Mouse (Mus musculus): ENCODE measurements around the gene Nxpe2. TPM values are rescaled to one million over a fixed set of nuclear protein-coding genes. Genes with fewer than 3 reads are reported as not detected.

Nxpe2 gene
- polyA plus RNA-seq, 1 experiment from 2014 or later: 1.0 TPM

DNA sequence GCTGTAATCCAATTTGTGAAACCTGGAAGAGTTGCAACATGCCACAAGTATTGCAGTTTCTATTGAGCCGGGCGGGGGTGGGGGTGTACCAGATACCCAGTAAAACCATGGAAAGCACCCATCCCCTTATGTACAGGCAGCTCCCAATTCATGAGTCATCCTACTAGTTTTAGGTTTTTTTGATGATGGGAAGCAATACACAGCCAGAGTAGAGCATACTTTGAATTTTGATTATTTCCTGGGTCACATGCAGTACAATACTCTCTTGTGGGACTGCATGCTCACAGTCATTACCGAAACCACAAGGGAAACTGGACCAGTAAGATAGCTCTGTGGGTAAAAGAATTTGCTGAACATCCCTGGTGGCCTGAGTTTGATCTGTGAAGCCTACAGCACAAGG lies 3.8 kb upstream of the Nxpe2 start:
- no peak for ATAC-seq (ENCODE audit: low read depth)
- Histone ChIP-seq H3K4me3 (ENCODE audit: low read depth, low read length) (no peak overlapping the region), H3K4me2 (ENCODE audit: low read depth, low read length) (no peak overlapping the region), H3K9ac (ENCODE audit: low read depth, low read length) (no peak overlapping the region), H3K4me1 (ENCODE audit: control insufficient read depth, insufficient read depth, low read length) (0 out of 2 replicates have a peak, but pooled peaks cover 6% of the 10 kb centered on the region), H3K9me3 (ENCODE audit: control insufficient read depth, low read length) (no peaks in the 10 kb centered on the region), H3K27ac (replicated peaks; ENCODE audit: low read depth, low read length) (no peak overlapping the region), H3K36me3 (ENCODE audit: control insufficient read depth, insufficient read depth, low read length) (no peaks in the 10 kb centered on the region), H3K27me3 (replicated peaks; ENCODE audit: control insufficient read depth, insufficient read depth, low read length) (no peaks in the 10 kb centered on the region)
- 87% methylated on average over 3 of the region's 3 CpGs for WGBS
- DNase-seq (ENCODE audit: low spot score): no peak

DNA sequence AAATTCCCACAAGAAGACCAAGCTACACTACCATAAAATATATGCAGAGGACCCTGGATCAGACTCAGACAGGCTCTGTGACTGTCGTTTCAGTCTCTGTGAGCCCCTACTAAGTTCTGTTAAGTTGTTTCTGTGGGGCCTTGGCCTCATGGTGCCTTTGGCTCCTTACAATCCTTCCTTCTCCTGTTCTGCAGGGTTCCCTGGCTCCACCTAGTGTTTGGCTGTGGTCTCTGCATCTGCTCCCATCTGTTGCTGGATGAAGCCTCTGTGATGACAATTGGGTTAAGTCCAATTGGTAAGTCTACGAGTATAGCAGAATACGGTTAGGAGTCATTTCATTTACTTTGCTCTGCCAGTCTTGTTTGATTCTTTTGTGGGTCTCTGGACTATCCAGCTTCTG lies 1.5 kb upstream of the Nxpe2 start:
- peak; percentile 70 for DNase-seq (ENCODE audit: low spot score)
- Histone ChIP-seq H3K9ac (ENCODE audit: low read depth, low read length) (no peak overlapping the region), H3K4me3 (ENCODE audit: low read depth, low read length) (no peak overlapping the region), H3K27ac (replicated peaks; ENCODE audit: low read depth, low read length) (no peak overlapping the region), H3K36me3 (ENCODE audit: control insufficient read depth, insufficient read depth, low read length) (no peaks in the 10 kb centered on the region), H3K4me2 (ENCODE audit: low read depth, low read length) (no peak overlapping the region), H3K27me3 (replicated peaks; ENCODE audit: control insufficient read depth, insufficient read depth, low read length) (no peaks in the 10 kb centered on the region), H3K9me3 (ENCODE audit: control insufficient read depth, low read length) (no peaks in the 10 kb centered on the region), H3K4me1 (ENCODE audit: control insufficient read depth, insufficient read depth, low read length) (0 out of 2 replicates have a peak, but pooled peaks cover 6% of the 10 kb centered on the region)
- WGBS: 42% methylated on average over 3 of the region's 3 CpGs
- no peak for ATAC-seq (ENCODE audit: low read depth)

DNA sequence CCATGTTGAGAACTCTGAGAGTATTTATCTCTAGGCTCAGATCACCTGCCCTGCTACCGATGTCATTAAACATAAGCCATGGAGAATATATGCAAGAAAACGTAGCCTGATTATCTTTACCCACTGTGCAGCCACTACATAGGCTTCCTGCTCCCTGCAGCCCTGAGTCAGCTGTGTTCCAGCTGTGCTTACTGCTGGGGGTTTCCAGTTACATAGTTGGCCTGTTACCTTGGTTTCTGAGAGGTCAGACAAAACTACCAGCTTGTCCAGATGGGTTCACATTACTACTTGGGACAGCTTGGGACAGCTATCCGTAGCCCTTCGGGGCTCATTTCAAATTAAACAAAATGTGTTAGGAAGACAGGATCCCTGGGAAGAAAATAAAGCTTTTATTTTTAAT lies 868 bp upstream of the Nxpe2 start:
- Histone ChIP-seq H3K27ac (replicated peaks; ENCODE audit: low read depth, low read length) (no peak overlapping the region), H3K36me3 (ENCODE audit: control insufficient read depth, insufficient read depth, low read length) (no peaks in the 10 kb centered on the region), H3K9ac (ENCODE audit: low read depth, low read length) (no peak overlapping the region), H3K9me3 (ENCODE audit: control insufficient read depth, low read length) (no peaks in the 10 kb centered on the region), H3K4me3 (ENCODE audit: low read depth, low read length) (no peak overlapping the region), H3K4me1 (ENCODE audit: control insufficient read depth, insufficient read depth, low read length) (0 out of 2 replicates have a peak, but pooled peaks cover 6% of the 10 kb centered on the region), H3K27me3 (replicated peaks; ENCODE audit: control insufficient read depth, insufficient read depth, low read length) (no peaks in the 10 kb centered on the region), H3K4me2 (ENCODE audit: low read depth, low read length) (no peak overlapping the region)
- ATAC-seq (ENCODE audit: low read depth): peak; percentile 41; the same call in 1 of the 2 replicates
- WGBS: 28% methylated on average over 4 of the region's 4 CpGs
- DNase-seq (ENCODE audit: low spot score): peak; percentile 51

DNA sequence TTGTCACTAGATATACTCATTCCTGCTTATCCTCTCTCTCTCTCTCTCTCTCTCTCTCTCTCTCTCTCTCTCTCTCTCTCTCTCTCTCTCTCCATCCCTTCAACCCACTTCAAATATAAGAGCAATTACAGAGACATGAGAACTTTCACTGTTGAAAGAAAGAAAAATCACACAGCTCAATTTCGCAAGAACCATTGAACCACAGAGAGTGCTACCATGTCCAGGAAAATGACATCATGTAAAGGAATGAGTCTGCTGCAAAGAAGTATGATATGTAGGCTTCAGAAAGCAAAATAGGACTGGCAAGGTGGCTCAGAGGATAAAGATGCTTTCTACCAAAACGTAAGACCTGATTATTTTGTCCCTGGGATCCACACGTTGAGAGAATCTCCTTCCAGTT lies 7.4 kb downstream of the Nxpe2 start:
- DNase-seq (ENCODE audit: low spot score): no peak
- H3K4me1 ChIP-seq (ENCODE audit: control insufficient read depth, insufficient read depth, low read length): no peaks in the 10 kb centered on the region
- H3K9me3 ChIP-seq (ENCODE audit: control insufficient read depth, low read length): no peaks in the 10 kb centered on the region
- H3K4me2 ChIP-seq (ENCODE audit: low read depth, low read length): no peak overlapping the region
- no peak overlapping the region for H3K4me3 ChIP-seq (ENCODE audit: low read depth, low read length)
- H3K36me3 ChIP-seq (ENCODE audit: control insufficient read depth, insufficient read depth, low read length): no peaks in the 10 kb centered on the region
- no peak overlapping the region for H3K27ac ChIP-seq (replicated peaks; ENCODE audit: low read depth, low read length)
- WGBS: 88% methylated on average over 3 of the region's 3 CpGs
- no peak overlapping the region for H3K9ac ChIP-seq (ENCODE audit: low read depth, low read length)
- no peaks in the 10 kb centered on the region for H3K27me3 ChIP-seq (replicated peaks; ENCODE audit: control insufficient read depth, insufficient read depth, low read length)
- ATAC-seq (ENCODE audit: low read depth): no peak

DNA sequence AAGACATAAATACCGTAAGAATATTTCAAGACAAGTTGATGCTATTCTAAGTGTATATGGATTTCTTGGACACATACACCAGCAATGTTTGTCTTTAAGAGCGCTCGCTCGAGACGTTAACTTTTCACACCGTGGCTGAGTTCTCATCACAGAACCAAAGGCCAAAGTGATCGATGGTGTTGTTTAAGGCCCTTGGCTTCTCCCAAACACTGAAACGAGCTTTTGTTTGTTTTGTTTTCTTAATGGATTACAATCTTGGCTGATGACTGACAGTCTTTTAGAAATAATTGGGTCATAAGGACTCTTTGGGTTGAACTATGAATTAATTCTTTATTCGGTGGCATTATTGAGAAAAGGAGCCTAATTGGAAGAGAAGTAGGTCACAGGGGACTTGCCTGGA lies 7.8 kb downstream of the Nxpe2 start:
- DNase-seq (ENCODE audit: low spot score): no peak
- no peak overlapping the region for H3K27ac ChIP-seq (replicated peaks; ENCODE audit: low read depth, low read length)
- no peak overlapping the region for H3K4me2 ChIP-seq (ENCODE audit: low read depth, low read length)
- WGBS: 85% methylated on average over 9 of the region's 9 CpGs
- no peaks in the 10 kb centered on the region for H3K4me1 ChIP-seq (ENCODE audit: control insufficient read depth, insufficient read depth, low read length)
- no peaks in the 10 kb centered on the region for H3K27me3 ChIP-seq (replicated peaks; ENCODE audit: control insufficient read depth, insufficient read depth, low read length)
- no peak for ATAC-seq (ENCODE audit: low read depth)
- no peaks in the 10 kb centered on the region for H3K9me3 ChIP-seq (ENCODE audit: control insufficient read depth, low read length)
- no peak overlapping the region for H3K9ac ChIP-seq (ENCODE audit: low read depth, low read length)
- H3K4me3 ChIP-seq (ENCODE audit: low read depth, low read length): no peak overlapping the region
- H3K36me3 ChIP-seq (ENCODE audit: control insufficient read depth, insufficient read depth, low read length): no peaks in the 10 kb centered on the region

DNA sequence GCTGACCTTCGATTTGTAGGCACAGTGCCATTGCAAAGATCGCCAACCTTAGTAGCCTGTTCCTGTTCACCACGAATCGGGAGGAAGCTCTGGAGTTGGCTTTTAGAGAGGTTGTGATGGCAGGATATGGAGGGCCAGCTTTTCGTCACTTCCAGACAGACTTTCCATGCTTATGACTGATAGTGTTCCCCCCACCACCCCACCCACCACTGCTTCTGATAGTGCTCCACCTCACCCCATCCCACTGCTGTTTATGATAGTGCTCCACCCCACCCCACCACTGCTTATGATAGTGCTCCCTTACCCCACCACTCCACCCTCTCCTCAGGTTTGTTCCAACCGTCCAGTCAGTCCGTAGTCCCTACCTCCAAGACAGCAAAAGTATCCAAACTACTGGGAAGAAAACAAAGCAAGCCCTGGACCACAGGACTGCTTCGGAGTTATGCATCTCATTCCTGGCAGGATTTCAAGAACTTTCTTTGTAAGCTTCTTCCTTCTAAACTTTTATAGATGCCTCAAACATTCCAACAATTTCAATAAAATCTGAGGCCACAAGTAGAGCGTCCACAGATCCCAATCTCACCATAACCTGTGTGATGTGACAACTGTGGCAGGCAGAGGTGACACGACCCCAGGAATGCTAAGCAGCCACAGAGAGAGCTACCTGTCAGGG lies 12.4 kb downstream of the Nxpe2 start:
- Histone ChIP-seq H3K9ac (ENCODE audit: low read depth, low read length) (no peak overlapping the region), H3K9me3 (ENCODE audit: control insufficient read depth, low read length) (no peaks in the 10 kb centered on the region), H3K27me3 (replicated peaks; ENCODE audit: control insufficient read depth, insufficient read depth, low read length) (no peaks in the 10 kb centered on the region), H3K4me2 (ENCODE audit: low read depth, low read length) (no peak overlapping the region), H3K4me3 (ENCODE audit: low read depth, low read length) (no peak overlapping the region), H3K36me3 (ENCODE audit: control insufficient read depth, insufficient read depth, low read length) (no peaks in the 10 kb centered on the region), H3K27ac (replicated peaks; ENCODE audit: low read depth, low read length) (no peak overlapping the region), H3K4me1 (ENCODE audit: control insufficient read depth, insufficient read depth, low read length) (no peaks in the 10 kb centered on the region)
- WGBS: 80% methylated on average over 10 of the region's 10 CpGs
- DNase-seq (ENCODE audit: low spot score) (no peak), ATAC-seq (ENCODE audit: low read depth) (no peak)

DNA sequence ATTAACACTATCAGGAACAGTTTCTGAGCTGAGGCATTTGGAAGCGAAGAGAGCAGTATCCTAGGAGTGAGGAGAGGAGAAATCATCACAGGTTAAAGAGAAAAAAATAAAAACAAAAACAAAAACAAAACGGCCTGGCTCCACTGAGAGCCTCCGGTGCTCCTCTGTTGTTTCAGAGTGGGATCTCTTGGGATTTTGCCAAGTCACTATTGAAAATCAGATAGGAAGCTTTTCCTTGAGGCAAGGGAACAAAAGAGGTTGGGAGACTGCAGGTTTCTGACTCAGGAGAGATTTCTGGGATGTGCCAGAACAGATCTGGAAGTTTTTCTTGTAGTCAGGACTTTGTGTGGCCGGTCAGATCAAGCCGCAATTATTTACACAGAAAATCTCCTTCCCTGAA lies 13.7 kb downstream of the Nxpe2 start:
- Histone ChIP-seq H3K4me3 (ENCODE audit: low read depth, low read length) (no peak overlapping the region), H3K9ac (ENCODE audit: low read depth, low read length) (no peak overlapping the region), H3K4me2 (ENCODE audit: low read depth, low read length) (no peak overlapping the region), H3K36me3 (ENCODE audit: control insufficient read depth, insufficient read depth, low read length) (no peaks in the 10 kb centered on the region), H3K4me1 (ENCODE audit: control insufficient read depth, insufficient read depth, low read length) (no peaks in the 10 kb centered on the region), H3K27ac (replicated peaks; ENCODE audit: low read depth, low read length) (no peak overlapping the region), H3K27me3 (replicated peaks; ENCODE audit: control insufficient read depth, insufficient read depth, low read length) (no peaks in the 10 kb centered on the region), H3K9me3 (ENCODE audit: control insufficient read depth, low read length) (no peaks in the 10 kb centered on the region)
- DNase-seq (ENCODE audit: low spot score): peak; percentile 26
- WGBS: 42% methylated on average over 5 of the region's 5 CpGs
- ATAC-seq (ENCODE audit: low read depth): no peak

DNA sequence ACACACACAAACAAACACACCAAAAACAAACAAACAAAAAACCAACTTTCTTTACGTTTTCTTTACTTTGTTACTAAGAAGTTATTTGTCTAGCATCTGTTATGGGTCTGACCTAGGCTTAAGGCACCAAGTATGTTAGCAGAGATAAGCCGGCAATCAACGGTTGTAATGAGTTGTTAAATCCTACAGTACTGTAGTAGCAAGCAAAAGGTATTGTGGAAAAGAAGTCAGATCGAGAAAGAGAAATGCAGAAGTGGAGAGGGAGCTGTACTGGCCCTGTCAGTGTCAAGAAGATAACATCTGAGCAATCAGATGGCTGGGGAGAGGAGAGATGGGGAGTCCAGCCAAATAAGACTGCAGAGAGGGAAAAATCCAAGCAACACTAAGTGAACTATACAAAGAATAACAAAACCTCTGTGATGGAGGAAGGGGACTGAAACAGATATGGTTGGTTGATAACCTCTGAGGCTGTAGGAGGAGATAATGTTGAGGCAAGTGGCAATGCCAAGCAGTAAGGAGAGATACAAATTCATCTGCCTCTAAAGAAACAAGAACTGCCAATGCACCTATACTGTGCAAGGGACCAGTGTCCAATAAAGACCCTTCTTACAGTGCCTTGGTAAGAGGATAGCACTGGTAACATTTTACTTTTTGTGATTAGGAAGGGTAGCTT lies 14.3 kb downstream of the Nxpe2 start:
- Histone ChIP-seq H3K4me2 (ENCODE audit: low read depth, low read length) (no peak overlapping the region), H3K9ac (ENCODE audit: low read depth, low read length) (no peak overlapping the region), H3K4me3 (ENCODE audit: low read depth, low read length) (no peak overlapping the region), H3K4me1 (ENCODE audit: control insufficient read depth, insufficient read depth, low read length) (no peaks in the 10 kb centered on the region), H3K36me3 (ENCODE audit: control insufficient read depth, insufficient read depth, low read length) (no peaks in the 10 kb centered on the region), H3K9me3 (ENCODE audit: control insufficient read depth, low read length) (no peaks in the 10 kb centered on the region), H3K27ac (replicated peaks; ENCODE audit: low read depth, low read length) (no peak overlapping the region), H3K27me3 (replicated peaks; ENCODE audit: control insufficient read depth, insufficient read depth, low read length) (no peaks in the 10 kb centered on the region)
- ATAC-seq (ENCODE audit: low read depth): no peak
- DNase-seq (ENCODE audit: low spot score): no peak
- 74% methylated on average over 4 of the region's 4 CpGs for WGBS

DNA sequence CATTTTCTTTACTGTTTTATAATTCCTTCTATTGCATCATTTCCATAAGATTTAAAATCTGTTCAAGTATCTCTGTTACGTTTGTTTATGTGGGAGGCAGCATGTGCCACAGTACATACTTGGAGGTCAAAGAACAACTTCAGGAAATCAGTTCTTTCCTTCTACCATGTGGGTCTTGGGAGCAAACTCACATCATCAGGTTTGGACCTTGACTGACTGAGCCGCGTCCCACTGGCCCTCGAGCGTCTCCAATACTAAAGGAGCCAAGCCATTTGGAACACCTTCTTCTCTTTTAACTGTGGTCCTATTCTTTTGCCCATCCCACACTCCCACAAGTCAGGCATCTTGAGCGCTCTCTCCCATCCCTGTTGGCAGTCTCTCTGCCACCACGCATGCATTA lies 23.7 kb downstream of the Nxpe2 start:
- no peak overlapping the region for H3K4me3 ChIP-seq (ENCODE audit: low read depth, low read length)
- no peak overlapping the region for H3K27ac ChIP-seq (replicated peaks; ENCODE audit: low read depth, low read length)
- DNase-seq (ENCODE audit: low spot score) (no peak), ATAC-seq (ENCODE audit: low read depth) (no peak)
- H3K9ac ChIP-seq (ENCODE audit: low read depth, low read length): no peak overlapping the region
- no peaks in the 10 kb centered on the region for H3K9me3 ChIP-seq (ENCODE audit: control insufficient read depth, low read length)
- no peaks in the 10 kb centered on the region for H3K27me3 ChIP-seq (replicated peaks; ENCODE audit: control insufficient read depth, insufficient read depth, low read length)
- 91% methylated on average over 7 of the region's 7 CpGs for WGBS
- H3K4me2 ChIP-seq (ENCODE audit: low read depth, low read length): no peak overlapping the region
- no peaks in the 10 kb centered on the region for H3K4me1 ChIP-seq (ENCODE audit: control insufficient read depth, insufficient read depth, low read length)
- H3K36me3 ChIP-seq (ENCODE audit: control insufficient read depth, insufficient read depth, low read length): no peaks in the 10 kb centered on the region

Measured in embryonic facial prominence, embryonic 14.5 days (tissue).